Mouse (Mus musculus): Measurements from ENCODE around the gene 2010005H15Rik. TPM values are rescaled to one million over a fixed set of nuclear protein-coding genes. Genes with fewer than 3 reads are reported as not detected.
"Not testable (repeated sequence)": the region's sequence is repeated elsewhere in the genome, so short reads cannot be mapped to it uniquely, and the experiment has no call there.

The 2010005H15Rik gene
- polyA plus RNA-seq, 1 experiment from 2014 or later: not detected

GRCm38 (mm10) chr16:36276796-36277195, 55.5 kb downstream of the 2010005H15Rik start, which contains the start of gene Stfa1:
Gene Stfa1 (plus strand): TSS chr16:36276951.
- H3K27ac ChIP-seq (ENCODE audit: low read depth, low read length); H3K4me2 ChIP-seq (ENCODE audit: low read depth); H3K9me3 ChIP-seq (ENCODE audit: control insufficient read depth, low read length); H3K27me3 ChIP-seq (ENCODE audit: control insufficient read depth, insufficient read depth, low read length); H3K4me3 ChIP-seq (ENCODE audit: low read depth, low read length); ATAC-seq (ENCODE audit: insufficient read depth, low FRiP score, low TSS enrichment); H3K9ac ChIP-seq (ENCODE audit: low read length); H3K4me1 ChIP-seq (ENCODE audit: control insufficient read depth, insufficient read depth, low read length); DNase-seq (ENCODE audit: low spot score); H3K36me3 ChIP-seq (ENCODE audit: control insufficient read depth, insufficient read depth, low read length): not testable (repeated sequence)
- 94% methylated on average over 4 of the region's 4 CpGs for WGBS

GRCm38 (mm10) chr16:36289140-36289539, 67.9 kb downstream of the 2010005H15Rik start:
- H3K9ac ChIP-seq (ENCODE audit: low read length): no peak overlapping the region
- no peak for ATAC-seq (ENCODE audit: insufficient read depth, low FRiP score, low TSS enrichment)
- H3K27ac ChIP-seq (ENCODE audit: low read depth, low read length): no peak overlapping the region
- no peak for DNase-seq (ENCODE audit: low spot score)
- no peaks in the 10 kb centered on the region for H3K27me3 ChIP-seq (ENCODE audit: control insufficient read depth, insufficient read depth, low read length)
- H3K4me1 ChIP-seq (ENCODE audit: control insufficient read depth, insufficient read depth, low read length): no peaks in the 10 kb centered on the region
- no peaks in the 10 kb centered on the region for H3K36me3 ChIP-seq (ENCODE audit: control insufficient read depth, insufficient read depth, low read length)
- no peak overlapping the region for H3K4me2 ChIP-seq (ENCODE audit: low read depth)
- WGBS: 84% methylated on average over 4 of the region's 4 CpGs
- H3K4me3 ChIP-seq (ENCODE audit: low read depth, low read length): no peak overlapping the region
- no peaks in the 10 kb centered on the region for H3K9me3 ChIP-seq (ENCODE audit: control insufficient read depth, low read length)

Other genes starting within 250 kb of the 2010005H15Rik start
- 89.7 and 92.5 TPM in 2 replicates for gene Kpna1, start 242.7 kb upstream of the 2010005H15Rik start, polyA plus RNA-seq (2014; fragmentation: Nextera tagmentation; extraction: Ambion mirVana)
- gene Wdr5b, start 180.3 kb upstream of the 2010005H15Rik start, polyA plus RNA-seq (2014; fragmentation: Nextera tagmentation; extraction: Ambion mirVana): 10.3 and 11.7 TPM in 2 replicates
- 211 and 230 TPM in 2 replicates for gene Fam162a, start 149.9 kb upstream of the 2010005H15Rik start, polyA plus RNA-seq (2014; fragmentation: Nextera tagmentation; extraction: Ambion mirVana)
- 71.8 and 74.0 TPM in 2 replicates for gene Ccdc58, start 149.8 kb upstream of the 2010005H15Rik start, polyA plus RNA-seq (2014; fragmentation: Nextera tagmentation; extraction: Ambion mirVana)
- not detected in 2 replicates for gene Csta1, start 90.2 kb upstream of the 2010005H15Rik start, polyA plus RNA-seq (2014; fragmentation: Nextera tagmentation; extraction: Ambion mirVana)
- gene Stfa2l1, start 64.7 kb upstream of the 2010005H15Rik start, polyA plus RNA-seq (2014; fragmentation: Nextera tagmentation; extraction: Ambion mirVana): not detected in 2 replicates
- 2.1 TPM in 1 of 2 replicates, not detected in the other for gene Gm5483, start 37.3 kb upstream of the 2010005H15Rik start, polyA plus RNA-seq (2014; fragmentation: Nextera tagmentation; extraction: Ambion mirVana)
- gene Gm5416, start 11.1 kb upstream of the 2010005H15Rik start, polyA plus RNA-seq (2014; fragmentation: Nextera tagmentation; extraction: Ambion mirVana): not detected in 2 replicates
- 1.9 and 3.6 TPM in 2 replicates for gene Stfa1, start 55.5 kb downstream of the 2010005H15Rik start, polyA plus RNA-seq (2014; fragmentation: Nextera tagmentation; extraction: Ambion mirVana)
- not detected in 2 replicates for gene BC117090, start 112.9 kb downstream of the 2010005H15Rik start, polyA plus RNA-seq (2014; fragmentation: Nextera tagmentation; extraction: Ambion mirVana)
- gene BC100530, start 146.3 kb downstream of the 2010005H15Rik start, polyA plus RNA-seq (2014; fragmentation: Nextera tagmentation; extraction: Ambion mirVana): 0.89 and 1.9 TPM in 2 replicates
- gene Stfa2, start 187.0 kb downstream of the 2010005H15Rik start, polyA plus RNA-seq (2014; fragmentation: Nextera tagmentation; extraction: Ambion mirVana): not detected in 2 replicates
- not detected in 2 replicates for gene Stfa3, start 233.9 kb downstream of the 2010005H15Rik start, polyA plus RNA-seq (2014; fragmentation: Nextera tagmentation; extraction: Ambion mirVana)

Data from neural tube, embryonic 11.5 days (tissue).